Mouse (Mus musculus) lung, adult 2 months (tissue): Measurements from ENCODE around the gene Bcl6b. TPM values are rescaled to one million over a fixed set of nuclear protein-coding genes. Genes with fewer than 3 reads are reported as not detected.

Source experiments
- DNase-seq: peaks from one replicate; pipeline ENCODE4 v3.0.0; 2022
- H3K4me1 ChIP-seq: fragments of 200-500 bp; 2 replicates; pipeline ENCODE4 v1.6.1; 2011; ENCODE audit warnings: low read length; ENCODE audit not compliant: control insufficient read depth, insufficient read depth
- H3K4me3 ChIP-seq: fragments of 200-500 bp; replicated peaks from 2 replicates; pipeline ENCODE3; 2011; ENCODE audit warnings: low read depth, mild to moderate bottlenecking, control low read depth, low read length; ENCODE audit errors: extremely low read depth
- CTCF ChIP-seq: fragments of 200-500 bp; IDR thresholded peaks from 2 replicates; pipeline ENCODE4 v1.5.1; 2011; ENCODE audit warnings: mild to moderate bottlenecking, low read length, control low read depth; ENCODE audit not compliant: insufficient read depth
- POLR2A ChIP-seq: fragments of 200-500 bp; IDR thresholded peaks from 2 replicates; pipeline ENCODE4 v1.6.1; 2011; ENCODE audit warnings: low read depth, mild to moderate bottlenecking, control low read depth, low read length, borderline replicate concordance; ENCODE audit errors: extremely low read depth
- WGBS: fragments of 180-500 bp; shearing (Covaris S2); methylation state at CpG from one replicate; pipeline ENCODE4 v1.1.7; 2018; 5-methylcytosine and 5-hydroxymethylcytosine counted together
- polyA plus RNA-seq: library from polyadenylated mRNA; depleted of rRNA; stranded (reverse); fragments of >200 nt; gene quantifications from 2 replicates; pipeline ENCODE4 v1.2.3, GENCODE M21; 2012

Gene Bcl6b
- polyA plus RNA-seq, 1 experiment = 21.9 TPM

DNA sequence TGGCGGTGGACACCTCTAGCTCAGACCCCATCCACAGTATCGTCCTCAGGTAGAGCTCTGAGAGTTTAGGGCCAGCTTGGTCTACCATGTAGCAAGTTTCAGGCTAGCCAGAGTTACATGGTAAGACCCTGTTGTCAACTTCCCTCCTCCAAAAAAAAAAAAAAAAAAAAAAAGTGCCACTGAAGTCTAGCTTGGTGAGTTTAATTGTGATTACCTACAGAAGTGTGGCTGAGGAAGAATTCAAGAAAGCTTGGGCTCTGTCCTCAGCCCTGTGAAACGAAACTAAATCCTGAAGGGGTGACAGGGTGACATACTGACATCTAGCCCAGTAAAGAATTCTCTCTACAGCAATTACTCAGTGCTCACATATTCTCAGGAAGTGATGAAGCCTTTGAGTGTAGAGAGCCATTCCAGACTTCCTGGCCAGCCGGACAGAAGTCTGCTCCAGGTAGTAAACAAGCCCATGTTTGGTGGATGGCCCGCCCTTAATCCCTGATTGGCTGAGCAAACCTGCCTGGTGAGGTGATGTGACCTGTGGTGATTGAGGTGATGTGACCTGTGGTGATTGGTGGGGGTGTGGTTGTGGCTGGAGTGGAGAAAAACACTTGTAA lies 20.7 kb downstream of the Bcl6b start:
- H3K4me3 ChIP-seq = no peak overlapping the region
- H3K4me1 ChIP-seq = 0 out of 2 replicates have a peak, but pooled peaks cover 4% of the 10 kb centered on the region
- TF ChIP-seq CTCF (no peak), POLR2A (no peak)
- WGBS = 60% methylated on average over 5 of the region's 5 CpGs
- no peak for DNase-seq

DNA sequence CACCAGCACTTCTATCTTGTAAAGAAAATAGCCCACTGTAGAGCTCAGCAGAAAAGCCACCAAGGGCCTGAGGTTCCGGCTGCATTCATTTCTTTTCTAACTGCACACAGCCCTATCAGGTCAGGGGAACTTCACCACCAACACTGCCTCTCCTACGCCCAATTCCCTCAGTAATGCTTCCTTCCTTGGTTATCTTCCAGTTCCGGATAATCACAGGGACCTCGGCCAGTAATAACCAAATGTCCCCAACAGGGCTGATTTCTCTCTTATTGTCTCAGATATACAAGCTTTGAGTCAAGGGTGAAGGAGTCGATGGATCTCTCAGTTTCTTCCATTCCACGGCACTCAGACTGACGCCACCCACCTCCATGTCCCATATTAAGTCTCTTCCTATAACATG lies 22.3 kb downstream of the Bcl6b start:
- no peak for DNase-seq
- 52% methylated on average over 7 of the region's 7 CpGs for WGBS
- TF ChIP-seq CTCF (no peak), POLR2A (no peak)
- H3K4me1 ChIP-seq = 0 out of 2 replicates have a peak, but pooled peaks cover 4% of the 10 kb centered on the region
- no peak overlapping the region for H3K4me3 ChIP-seq

DNA sequence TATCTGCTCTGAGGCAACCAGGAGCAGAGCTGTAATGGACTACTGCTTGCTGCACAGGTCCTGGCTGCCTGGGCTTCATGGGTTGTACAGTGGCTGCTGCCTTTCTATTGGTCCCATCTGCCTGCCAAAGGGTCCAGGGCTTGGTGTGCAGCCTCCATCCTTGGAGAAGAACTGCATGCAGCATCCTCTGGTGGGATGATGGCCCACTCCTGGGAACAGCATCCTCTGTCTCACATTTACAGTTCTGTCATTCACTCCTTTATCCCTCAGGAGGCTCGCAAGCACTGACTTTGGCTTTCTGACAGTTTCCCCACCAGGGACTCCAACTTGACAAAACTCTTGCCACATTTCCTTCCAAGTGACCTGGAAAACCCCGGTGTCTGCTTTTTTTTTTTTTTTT lies 22.8 kb downstream of the Bcl6b start:
- DNase-seq = no peak
- Histone ChIP-seq H3K4me1 (0 out of 2 replicates have a peak, but pooled peaks cover 4% of the 10 kb centered on the region), H3K4me3 (no peak overlapping the region)
- 18% methylated on average over 2 of the region's 2 CpGs for WGBS
- no peak for TF ChIP-seq POLR2A
- no peak for TF ChIP-seq CTCF

DNA sequence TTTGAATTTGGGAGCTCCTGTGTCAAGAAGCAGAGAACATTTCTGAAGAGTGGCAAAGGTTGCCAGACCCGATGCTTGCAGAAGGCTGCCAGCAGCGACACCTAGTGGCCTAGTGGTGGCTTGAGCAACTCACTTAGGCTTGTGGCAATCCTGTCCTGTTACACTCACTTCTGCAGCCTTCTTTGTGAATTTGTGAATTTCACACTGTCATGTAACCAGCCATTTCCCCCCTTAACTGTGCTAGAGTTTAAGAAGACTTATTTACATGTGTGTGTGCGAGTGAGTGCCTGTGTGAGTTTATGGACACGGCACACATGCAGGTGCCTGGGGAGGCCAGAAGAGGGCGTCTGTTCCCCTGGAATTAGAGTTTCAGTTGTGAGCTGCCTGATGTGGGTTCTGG lies 27.9 kb downstream of the Bcl6b start:
- Histone ChIP-seq H3K4me3 (no peak overlapping the region), H3K4me1 (no peaks in the 10 kb centered on the region)
- peak; percentile 82 for DNase-seq
- TF ChIP-seq POLR2A = no peak
- TF ChIP-seq CTCF = peak; percentile 98
- 50% methylated on average over 5 of the region's 5 CpGs for WGBS

DNA sequence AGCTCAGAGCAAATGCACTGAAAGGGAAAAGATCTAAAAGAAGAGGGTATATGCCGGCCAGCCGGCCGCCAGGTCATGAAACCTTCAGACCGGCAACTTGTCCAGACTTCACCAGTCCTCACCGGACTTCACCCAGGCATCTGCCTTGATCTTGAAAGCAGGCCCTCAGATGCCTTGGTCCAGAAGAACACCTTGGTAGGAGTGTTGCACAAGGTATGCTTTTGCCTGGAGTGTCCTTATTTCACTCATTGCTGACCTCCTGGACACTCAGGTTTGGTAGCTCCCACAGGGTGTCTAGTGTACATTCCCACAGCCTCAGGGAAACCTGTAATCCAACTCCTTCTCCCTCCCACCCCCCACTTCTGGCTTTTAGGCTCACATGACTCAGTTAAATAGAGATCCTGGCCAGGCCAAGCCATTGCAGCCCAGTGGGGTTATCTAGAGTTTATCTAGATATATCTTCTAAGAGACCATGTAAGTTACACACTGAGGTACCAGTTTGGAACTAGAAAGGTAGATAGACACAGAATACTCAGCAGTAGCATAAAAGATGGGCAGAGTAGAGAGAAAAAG lies 29.5 kb downstream of the Bcl6b start:
- H3K4me3 ChIP-seq = no peak overlapping the region
- H3K4me1 ChIP-seq = no peaks in the 10 kb centered on the region
- DNase-seq = no peak
- no peak for TF ChIP-seq POLR2A
- no peak for TF ChIP-seq CTCF
- 81% methylated on average over 5 of the region's 5 CpGs for WGBS

DNA sequence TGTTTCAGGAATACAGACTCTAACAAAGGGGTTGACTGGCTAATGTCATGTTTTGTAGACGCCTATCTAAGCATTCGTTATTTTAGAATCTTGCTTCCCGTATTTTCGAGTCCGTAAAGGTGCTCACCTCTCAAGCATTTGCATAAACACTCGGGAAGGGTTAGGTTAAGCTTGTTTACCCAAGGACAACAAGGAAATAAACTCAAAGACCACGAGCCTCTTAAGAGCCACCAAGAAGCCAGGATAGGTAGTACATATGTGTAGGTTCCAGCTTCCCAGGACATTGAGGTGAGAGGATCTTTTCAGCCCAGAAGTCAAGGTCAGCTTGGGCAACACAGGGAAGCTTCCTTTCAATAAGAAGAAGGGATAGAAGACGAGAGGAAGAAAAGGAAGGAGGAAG lies 30.5 kb downstream of the Bcl6b start:
- TF ChIP-seq POLR2A (no peak), CTCF (no peak)
- no peak overlapping the region for H3K4me3 ChIP-seq
- WGBS = 68% methylated on average over 8 of the region's 8 CpGs
- DNase-seq = no peak
- H3K4me1 ChIP-seq = no peaks in the 10 kb centered on the region

DNA sequence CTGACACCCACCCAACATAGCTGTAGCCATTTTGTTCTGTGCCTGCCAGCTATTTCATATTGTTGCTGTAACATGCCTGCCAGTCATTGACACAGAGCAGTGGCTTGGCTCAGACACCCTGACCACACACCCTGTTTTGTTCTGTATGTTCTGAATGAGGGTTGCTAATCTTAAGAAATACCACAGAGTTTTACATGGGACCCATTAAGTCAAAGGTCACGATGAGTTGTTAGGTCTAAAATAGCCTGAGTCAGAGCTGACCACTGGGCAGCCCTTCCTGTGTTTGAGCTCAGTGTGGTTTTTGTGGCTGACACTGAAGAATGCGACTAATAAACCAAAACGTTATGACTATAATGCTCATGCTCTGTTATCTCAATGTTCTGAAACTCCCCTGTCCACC lies 31.3 kb downstream of the Bcl6b start:
- no peak for DNase-seq
- WGBS = 67% methylated on average over 3 of the region's 3 CpGs
- H3K4me3 ChIP-seq = no peak overlapping the region
- no peak for TF ChIP-seq POLR2A
- no peak for TF ChIP-seq CTCF
- H3K4me1 ChIP-seq = peaks cover 2% of the 10 kb centered on the region

DNA sequence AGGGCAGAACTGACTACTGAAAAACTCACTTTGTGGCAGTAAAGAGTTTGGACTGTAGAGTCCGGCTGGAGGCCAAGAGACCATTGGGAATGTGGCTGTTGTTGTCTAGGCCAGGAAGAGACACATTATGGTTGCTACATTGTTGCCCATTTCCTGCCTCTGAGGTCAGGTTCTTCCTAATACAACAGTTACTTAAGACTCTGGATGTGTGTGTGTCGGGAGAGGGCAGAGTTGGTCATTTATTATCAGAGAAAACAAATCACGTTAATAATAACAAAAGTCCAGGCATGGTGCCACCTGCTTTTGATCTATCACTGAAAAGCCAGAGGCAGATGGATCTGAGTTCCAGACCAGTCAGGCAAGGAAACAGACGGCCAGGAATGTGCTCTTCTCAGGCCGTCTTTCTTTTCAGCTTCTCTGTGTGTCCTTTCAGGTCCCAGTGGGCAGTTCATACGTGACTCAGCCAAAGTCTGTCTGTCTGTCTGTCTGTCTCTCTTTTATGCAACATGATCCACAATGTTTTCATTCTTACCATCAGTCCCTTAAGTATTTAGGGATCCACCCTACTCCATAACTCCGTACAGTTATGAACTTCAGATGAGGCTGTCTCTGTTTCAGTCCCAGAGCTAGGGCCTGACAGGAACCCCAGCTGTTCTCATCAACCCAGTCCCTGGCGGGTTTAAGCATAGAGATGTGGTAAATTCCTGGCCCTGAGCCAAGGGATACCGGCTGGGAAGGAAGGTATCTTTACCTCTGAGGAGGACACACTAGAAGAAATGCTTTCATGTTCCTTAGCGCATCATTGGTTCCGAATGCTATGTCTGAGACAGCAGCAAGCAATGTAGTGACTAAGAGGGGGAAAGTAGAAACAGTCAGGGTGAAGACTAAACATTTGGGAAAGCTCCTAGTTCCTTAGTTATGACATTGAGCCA lies 36.0 kb downstream of the Bcl6b start:
- WGBS = 28% methylated on average over 11 of the region's 11 CpGs
- TF ChIP-seq CTCF (no peak), POLR2A (no peak)
- Histone ChIP-seq H3K4me1 (peaks cover 8% of the 10 kb centered on the region), H3K4me3 (no peak overlapping the region)
- DNase-seq = no peak

DNA sequence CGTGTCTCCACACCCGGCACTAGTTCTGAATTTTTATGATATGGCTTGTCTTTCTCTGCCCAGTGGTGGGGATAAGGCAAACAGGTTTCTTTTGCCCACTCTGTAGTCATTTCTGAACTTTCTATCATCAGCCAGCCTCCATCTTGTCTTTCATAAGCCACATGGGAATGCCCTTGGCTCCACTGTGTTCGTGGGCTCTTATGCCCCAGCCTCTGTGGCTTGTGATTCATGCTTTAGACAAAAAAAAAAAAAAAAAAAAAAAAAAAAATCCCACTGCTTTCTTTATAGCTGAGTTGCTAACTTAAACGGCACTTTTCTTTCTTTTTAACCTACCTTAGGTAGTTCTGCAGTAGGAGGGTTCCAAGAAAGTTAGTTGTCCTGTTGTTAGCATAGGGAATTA lies 37.4 kb downstream of the Bcl6b start:
- H3K4me1 ChIP-seq = peaks cover 8% of the 10 kb centered on the region
- TF ChIP-seq POLR2A (no peak), CTCF (no peak)
- 81% methylated on average over 4 of the region's 4 CpGs for WGBS

DNA sequence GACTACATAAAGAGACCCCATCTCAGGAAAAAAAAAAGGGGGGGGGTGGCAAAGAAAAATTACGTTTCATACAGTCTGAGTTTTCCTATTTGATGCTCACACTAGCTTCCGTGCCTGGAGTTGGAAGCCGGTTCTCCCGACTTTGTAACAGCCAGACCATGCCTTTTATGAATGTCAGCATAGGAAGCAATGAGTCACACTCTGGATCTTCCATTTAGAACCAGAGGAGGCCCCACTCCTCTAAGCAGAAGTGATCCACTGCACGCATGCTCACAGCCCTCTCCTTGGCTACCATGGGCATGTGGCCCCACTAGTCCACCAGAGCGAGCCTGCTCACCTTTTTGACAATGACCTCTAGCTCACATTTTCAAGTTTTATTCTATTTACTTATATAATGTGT lies 38.4 kb downstream of the Bcl6b start:
- peaks cover 8% of the 10 kb centered on the region for H3K4me1 ChIP-seq
- whole genome bisulfite sequencing = 76% methylated on average over 6 of the region's 6 CpGs
- no peak overlapping the region for H3K4me3 ChIP-seq
- no peak for TF ChIP-seq POLR2A
- TF ChIP-seq CTCF = no peak
- DNase-seq = no peak

More for the DNA sequence above, 37.4 kb downstream of the Bcl6b start:
- DNase-seq = no peak
- H3K4me3 ChIP-seq = no peak overlapping the region
